In the genomic region with DNA sequence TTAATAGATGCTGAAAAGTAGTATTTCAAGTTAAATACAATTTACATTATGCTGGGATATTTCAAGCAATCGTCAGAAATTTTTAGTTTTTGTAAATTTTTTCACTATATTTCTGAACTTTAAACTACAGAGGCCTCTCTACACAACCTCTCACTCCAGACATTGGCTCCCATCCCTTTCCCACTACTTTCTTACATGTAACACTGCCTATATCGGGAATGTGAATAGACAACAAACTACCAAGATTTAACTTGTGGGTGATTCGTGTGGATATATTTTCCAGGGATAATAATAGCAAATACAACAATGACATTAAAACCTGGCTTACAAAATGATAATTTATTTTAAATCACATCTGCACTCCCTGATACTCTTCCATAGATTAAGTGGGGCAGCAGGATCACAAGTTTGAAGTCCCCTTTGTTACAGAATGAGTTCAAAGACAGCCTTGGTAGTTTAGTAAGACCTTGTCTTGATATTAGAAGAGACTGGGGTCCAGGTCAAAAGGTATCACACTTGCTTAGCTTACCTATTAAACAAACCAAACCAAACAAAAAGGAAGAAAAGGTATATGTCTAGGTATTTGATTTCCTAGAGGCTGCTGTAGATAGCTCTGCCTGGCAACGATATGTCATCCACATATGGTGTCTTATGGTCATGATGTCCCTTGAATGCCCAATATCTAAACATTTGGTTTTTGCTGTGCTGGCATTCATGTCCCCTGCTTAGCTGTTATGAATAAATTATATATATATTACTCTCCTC, we compare ENCODE assay signal across 10 mouse cellular contexts. TPM values are rescaled to one million over a fixed set of nuclear protein-coding genes. Genes with fewer than 3 reads are reported as not detected.
DNase-seq lines count a peak whose midpoint lies in the region; ATAC-seq and TF ChIP-seq lines count a peak whose summit lies in the region.
"Had no signal": no experiment of that assay in that cellular context is flagged by ENCODE, and none has a peak within 500 bp of the region (broad histone marks: within the 10 kb centered on the region; RNA-seq: fewer than 3 reads in every experiment).

No protein-coding gene starts in this region.

- H3K4me2 ChIP-seq in hindbrain, embryonic 12.5 days (replicated peaks) = peak overlapping the region; percentile 48
- H3K4me2 ChIP-seq in hindbrain, embryonic 13.5 days = no peak overlapping the region; the same call in 1 of the 2 replicates
- no peak overlapping the region; the same call in 1 of the 2 replicates for H3K4me2 ChIP-seq in embryonic facial prominence, embryonic 11.5 days (ENCODE audit: low read depth, low read length)
- H3K4me2 ChIP-seq in liver, embryonic 13.5 days = peak overlapping the region; percentile 70

- no peaks in the 10 kb centered on the region for H3K9me3 ChIP-seq in hindbrain, embryonic 12.5 days (replicated peaks)
- H3K9me3 ChIP-seq in hindbrain, embryonic 13.5 days = no peaks in the 10 kb centered on the region
- H3K9me3 ChIP-seq in embryonic facial prominence, embryonic 11.5 days (replicated peaks; ENCODE audit: control insufficient read depth, low read length) = no peaks in the 10 kb centered on the region
- no peaks in the 10 kb centered on the region for H3K9me3 ChIP-seq in liver, embryonic 13.5 days (replicated peaks)

- peak overlapping the region; percentile 24 for H3ac ChIP-seq in C2C12 (ENCODE audit: control insufficient read depth, insufficient read length, low read depth)

- no peaks in the 10 kb centered on the region for H3K27me3 ChIP-seq in hindbrain, embryonic 12.5 days
- no peaks in the 10 kb centered on the region for H3K27me3 ChIP-seq in hindbrain, embryonic 13.5 days
- H3K27me3 ChIP-seq in C2C12 (ENCODE audit: control insufficient read depth, insufficient read depth, insufficient read length) = no peaks in the 10 kb centered on the region
- H3K27me3 ChIP-seq in embryonic facial prominence, embryonic 11.5 days (ENCODE audit: control insufficient read depth, insufficient read depth, low read length) = no peaks in the 10 kb centered on the region
- no peaks in the 10 kb centered on the region for H3K27me3 ChIP-seq in liver, embryonic 13.5 days

- DNase-seq in embryonic facial prominence, embryonic 11.5 days (ENCODE audit: low spot score) = no peak
- no peak for DNase-seq in liver, embryonic 13.5 days
- DNase-seq in urinary bladder, postnatal 36 days (ENCODE audit: low spot score in 2 of 2) = no peak
- DNase-seq in retina, embryonic 14.5 days (ENCODE audit: low spot score) = no peak
- DNase-seq: kidney, adult 18-20 months; retina, postnatal 1 day had no signal

- no peaks in the 10 kb centered on the region for H3K79me3 ChIP-seq in C2C12 (ENCODE audit: low read depth)

- ATAC-seq in hindbrain, embryonic 12.5 days (ENCODE audit: low FRiP score) = no peak
- ATAC-seq in hindbrain, embryonic 13.5 days (ENCODE audit: low FRiP score) = no peak
- ATAC-seq in embryonic facial prominence, embryonic 11.5 days (replicated peaks; ENCODE audit: insufficient number of reproducible peaks, low FRiP score, low TSS enrichment, low read depth) = no peak
- ATAC-seq in liver, embryonic 13.5 days (ENCODE audit: low read depth) = no peak
- no peak for ATAC-seq in megakaryocyte-erythroid progenitor cell, adult 5-6 weeks (replicated peaks; ENCODE audit: low FRiP score, low TSS enrichment, poor library complexity, severe bottlenecking)

- no peak for TF ChIP-seq CTCF in C2C12 (IDR thresholded peaks at IDR 0.05; ENCODE audit: control insufficient read depth, insufficient read depth, insufficient read length)

- H3K4me3 ChIP-seq in hindbrain, embryonic 12.5 days = no peak overlapping the region
- H3K4me3 ChIP-seq in hindbrain, embryonic 13.5 days = no peak overlapping the region
- H3K4me3 ChIP-seq in C2C12 (ENCODE audit: insufficient read depth, poor library complexity, severe bottlenecking) = no peak overlapping the region
- H3K4me3 ChIP-seq in embryonic facial prominence, embryonic 11.5 days (ENCODE audit: low read depth, low read length) = no peak overlapping the region
- peak overlapping the region; percentile 56 for H3K4me3 ChIP-seq in liver, embryonic 13.5 days (replicated peaks)

- WGBS in hindbrain, embryonic 12.5 days = 54% methylated on average over 4 of the region's 4 CpGs
- 55% methylated on average over 4 of the region's 4 CpGs for WGBS in hindbrain, embryonic 13.5 days
- WGBS in embryonic facial prominence, embryonic 11.5 days = 55% methylated on average over 4 of the region's 4 CpGs
- 52% methylated on average over 4 of the region's 4 CpGs for WGBS in liver, embryonic 13.5 days (ENCODE audit: insufficient replicate concordance)

- H3K36me3 ChIP-seq in hindbrain, embryonic 12.5 days = no peaks in the 10 kb centered on the region
- H3K36me3 ChIP-seq in hindbrain, embryonic 13.5 days = no peaks in the 10 kb centered on the region
- no peaks in the 10 kb centered on the region for H3K36me3 ChIP-seq in C2C12 (ENCODE audit: control insufficient read depth, insufficient read depth)
- H3K36me3 ChIP-seq in embryonic facial prominence, embryonic 11.5 days (replicated peaks; ENCODE audit: control insufficient read depth, insufficient read depth, low read depth, low read length) = no peaks in the 10 kb centered on the region
- no peaks in the 10 kb centered on the region for H3K36me3 ChIP-seq in liver, embryonic 13.5 days

- H3K79me2 ChIP-seq in C2C12 (ENCODE audit: control insufficient read depth, insufficient read depth) = no peaks in the 10 kb centered on the region

- H3K9ac ChIP-seq in hindbrain, embryonic 12.5 days = no peak overlapping the region; the same call in 1 of the 2 replicates
- no peak overlapping the region for H3K9ac ChIP-seq in hindbrain, embryonic 13.5 days
- H3K9ac ChIP-seq in embryonic facial prominence, embryonic 11.5 days (replicated peaks; ENCODE audit: low read length) = no peak overlapping the region
- peak overlapping the region; percentile 85 for H3K9ac ChIP-seq in liver, embryonic 13.5 days

- H3K4me1 ChIP-seq in hindbrain, embryonic 12.5 days = peaks cover 5% of the 10 kb centered on the region; the same call in 1 of the 2 replicates
- peaks cover 8% of the 10 kb centered on the region for H3K4me1 ChIP-seq in hindbrain, embryonic 13.5 days (replicated peaks)
- no peaks in the 10 kb centered on the region for H3K4me1 ChIP-seq in embryonic facial prominence, embryonic 11.5 days (ENCODE audit: control insufficient read depth, insufficient read depth, low read length)
- H3K4me1 ChIP-seq in liver, embryonic 13.5 days (replicated peaks) = peaks cover 55% of the 10 kb centered on the region

- peak overlapping the region; percentile 67; the same call in 1 of the 2 replicates for H3K27ac ChIP-seq in hindbrain, embryonic 12.5 days
- H3K27ac ChIP-seq in hindbrain, embryonic 13.5 days = no peak overlapping the region
- H3K27ac ChIP-seq in embryonic facial prominence, embryonic 11.5 days (replicated peaks; ENCODE audit: low read depth, low read length) = peak overlapping the region; percentile 90
- H3K27ac ChIP-seq in liver, embryonic 13.5 days = peak overlapping the region; percentile 97

RNA-seq across cellular contexts. Expression of a gene that starts 1.4 kb away (rescaled TPM):
- polyA plus RNA-seq in hindbrain, embryonic 12.5 days (2016; fragmentation: Nextera tagmentation; extraction: Ambion mirVana) = 4.5 and 11.1 TPM in 2 replicates
- 4.2 and 4.4 TPM in 2 replicates for polyA plus RNA-seq in hindbrain, embryonic 13.5 days (2015; fragmentation: Nextera tagmentation; extraction: Ambion mirVana)
- polyA plus RNA-seq in C2C12 (2012; fragmentation: generic; extraction: Trizol) = 2.0 TPM
- polyA plus RNA-seq in embryonic facial prominence, embryonic 11.5 days (2014; fragmentation: Nextera tagmentation; extraction: Ambion mirVana) = 8.3 and 10.5 TPM in 2 replicates
- polyA plus RNA-seq in liver, embryonic 13.5 days (2015; fragmentation: Nextera tagmentation; extraction: Ambion mirVana) = 10.4 and 29.5 TPM in 2 replicates
- 324 and 486 TPM in 2 replicates for total RNA-seq in megakaryocyte-erythroid progenitor cell, adult 5-6 weeks (2014; fragmentation: Nextera tagmentation)
- 276 and 731 TPM in 2 replicates for total RNA-seq in megakaryocyte-erythroid progenitor cell, adult 5-6 weeks (2017)

RNA-seq across cellular contexts. Expression of a gene that starts 2.6 kb away (rescaled TPM):
- 22.4 and 45.2 TPM in 2 replicates for polyA plus RNA-seq in hindbrain, embryonic 12.5 days (2016; fragmentation: Nextera tagmentation; extraction: Ambion mirVana)
- 10.5 and 12.7 TPM in 2 replicates for polyA plus RNA-seq in hindbrain, embryonic 13.5 days (2015; fragmentation: Nextera tagmentation; extraction: Ambion mirVana)
- 9.3 TPM for polyA plus RNA-seq in C2C12 (2012; fragmentation: generic; extraction: Trizol)
- 48.1 and 54.7 TPM in 2 replicates for polyA plus RNA-seq in embryonic facial prominence, embryonic 11.5 days (2014; fragmentation: Nextera tagmentation; extraction: Ambion mirVana)
- 54.0 and 76.2 TPM in 2 replicates for polyA plus RNA-seq in liver, embryonic 13.5 days (2015; fragmentation: Nextera tagmentation; extraction: Ambion mirVana)
- 69.7 and 80.3 TPM in 2 replicates for total RNA-seq in megakaryocyte-erythroid progenitor cell, adult 5-6 weeks (2014; fragmentation: Nextera tagmentation)
- total RNA-seq in megakaryocyte-erythroid progenitor cell, adult 5-6 weeks (2017) = 1,316 and 2,308 TPM in 2 replicates

RNA-seq across cellular contexts. Expression of a gene that starts 3.3 kb away (rescaled TPM):
- 5.0 and 5.5 TPM in 2 replicates for polyA plus RNA-seq in hindbrain, embryonic 12.5 days (2016; fragmentation: Nextera tagmentation; extraction: Ambion mirVana)
- polyA plus RNA-seq in hindbrain, embryonic 13.5 days (2015; fragmentation: Nextera tagmentation; extraction: Ambion mirVana) = 1.4 TPM in 1 of 2 replicates, not detected in the other
- polyA plus RNA-seq in C2C12 (2012; fragmentation: generic; extraction: Trizol) = 16.8 TPM
- 7.4 and 10.1 TPM in 2 replicates for polyA plus RNA-seq in embryonic facial prominence, embryonic 11.5 days (2014; fragmentation: Nextera tagmentation; extraction: Ambion mirVana)
- polyA plus RNA-seq in liver, embryonic 13.5 days (2015; fragmentation: Nextera tagmentation; extraction: Ambion mirVana) = 3.7 and 5.5 TPM in 2 replicates
- 164 and 186 TPM in 2 replicates for total RNA-seq in megakaryocyte-erythroid progenitor cell, adult 5-6 weeks (2014; fragmentation: Nextera tagmentation)
- 396 and 733 TPM in 2 replicates for total RNA-seq in megakaryocyte-erythroid progenitor cell, adult 5-6 weeks (2017)

RNA-seq across cellular contexts. Expression of a gene that starts 7.0 kb away (rescaled TPM):
- polyA plus RNA-seq in hindbrain, embryonic 12.5 days (2016; fragmentation: Nextera tagmentation; extraction: Ambion mirVana) = 2.2 and 2.9 TPM in 2 replicates
- 0.86 and 1.7 TPM in 2 replicates for polyA plus RNA-seq in hindbrain, embryonic 13.5 days (2015; fragmentation: Nextera tagmentation; extraction: Ambion mirVana)
- 2.8 TPM for polyA plus RNA-seq in C2C12 (2012; fragmentation: generic; extraction: Trizol)
- polyA plus RNA-seq in embryonic facial prominence, embryonic 11.5 days (2014; fragmentation: Nextera tagmentation; extraction: Ambion mirVana) = 2.6 and 2.9 TPM in 2 replicates
- polyA plus RNA-seq in liver, embryonic 13.5 days (2015; fragmentation: Nextera tagmentation; extraction: Ambion mirVana) = 3.9 and 5.6 TPM in 2 replicates
- total RNA-seq in megakaryocyte-erythroid progenitor cell, adult 5-6 weeks (2014; fragmentation: Nextera tagmentation) = 322 and 625 TPM in 2 replicates
- 4,065 and 6,565 TPM in 2 replicates for total RNA-seq in megakaryocyte-erythroid progenitor cell, adult 5-6 weeks (2017)

RNA-seq across cellular contexts. Expression of a gene that starts 7.5 kb away (rescaled TPM):
- 0.72 TPM in 1 of 2 replicates, not detected in the other for polyA plus RNA-seq in hindbrain, embryonic 12.5 days (2016; fragmentation: Nextera tagmentation; extraction: Ambion mirVana)
- polyA plus RNA-seq in hindbrain, embryonic 13.5 days (2015; fragmentation: Nextera tagmentation; extraction: Ambion mirVana) = not detected in 2 replicates
- 6.8 TPM for polyA plus RNA-seq in C2C12 (2012; fragmentation: generic; extraction: Trizol)
- polyA plus RNA-seq in embryonic facial prominence, embryonic 11.5 days (2014; fragmentation: Nextera tagmentation; extraction: Ambion mirVana) = not detected in 2 replicates
- 0.86 TPM in 1 of 2 replicates, not detected in the other for polyA plus RNA-seq in liver, embryonic 13.5 days (2015; fragmentation: Nextera tagmentation; extraction: Ambion mirVana)
- total RNA-seq in megakaryocyte-erythroid progenitor cell, adult 5-6 weeks (2014; fragmentation: Nextera tagmentation) = 58.4 and 68.4 TPM in 2 replicates
- 328 and 432 TPM in 2 replicates for total RNA-seq in megakaryocyte-erythroid progenitor cell, adult 5-6 weeks (2017)

Comparison
In these comparisons a context has a peak if more than half of its experiments do, and no peak if none do; other contexts are left out.
1. H3K4me2 ChIP-seq: peak in hindbrain, embryonic 12.5 days (single experiment) and liver, embryonic 13.5 days (single experiment); none in hindbrain, embryonic 13.5 days (single experiment) and embryonic facial prominence, embryonic 11.5 days (single experiment).